Mouse (Mus musculus): ENCODE results near the gene Ttll10.

Ttll10 gene

DNA sequence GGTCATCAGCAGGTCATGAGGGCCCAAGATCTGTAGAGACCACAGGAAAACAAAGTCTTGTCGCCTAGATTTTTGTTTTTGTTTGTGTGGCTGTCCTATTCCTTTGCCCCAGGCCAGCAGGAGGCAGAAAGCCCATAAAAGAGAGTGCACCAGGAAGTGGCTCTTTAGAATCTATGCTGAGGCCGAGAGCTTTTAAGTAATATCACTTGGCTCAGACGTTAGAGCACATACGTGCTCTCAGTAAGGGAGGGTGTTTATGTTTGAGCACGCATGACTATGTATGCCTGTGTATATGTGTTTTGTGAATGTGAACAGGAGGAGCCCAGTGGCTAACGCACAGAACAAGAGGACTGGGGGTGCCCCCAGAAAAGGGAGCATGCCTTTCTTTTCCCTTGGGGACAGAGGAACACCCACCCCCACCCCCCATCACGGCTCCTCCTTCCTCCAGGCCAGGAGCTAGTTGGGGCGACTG lies 17.7 kb upstream of the Ttll10 start:
- POLR2A ChIA-PET: interaction anchor here (0.6 to 2.7 kb wide), 17 partner anchors 9 to 359 kb away, joined by 3 to 19 read pairs (median 5); partner anchors contain the start of genes 9430015G10Rik (in 2 of the 4), Cptp (in 1 of the 4), Ints11 (in 1 of the 4) and Ttll10 (in 1 of the 4)
- CTCF ChIA-PET: interaction anchor here in 3 of 4 experiments (0.6 to 1.4 kb wide), 12 partner anchors 9 to 238 kb away, joined by 3 to 7 read pairs (median 3); partner anchors contain the start of genes Ttll10 (in 3 of the 3) and C1qtnf12 (in 1 of the 3)

DNA sequence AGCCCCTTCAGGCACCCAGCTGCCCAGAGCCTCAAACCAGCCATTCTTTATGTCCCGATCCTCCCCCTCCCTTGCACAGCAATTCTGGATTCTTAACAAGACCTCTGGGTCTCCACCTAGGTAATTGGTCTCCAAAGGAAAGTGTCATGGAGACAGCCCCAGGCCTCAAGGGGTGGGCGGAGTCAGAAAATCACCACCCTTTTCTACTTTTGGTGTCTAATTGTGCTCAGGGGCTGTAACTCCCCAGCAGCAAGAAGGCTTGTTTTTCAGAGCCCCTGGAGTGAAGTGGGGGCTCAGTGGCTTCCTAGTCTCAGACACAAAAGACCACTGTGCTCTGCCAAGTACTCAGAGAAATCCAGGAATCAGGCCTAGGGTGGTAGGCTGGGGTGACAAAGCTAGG lies 11.5 kb upstream of the Ttll10 start:
- ChIA-PET CTCF (interaction anchor here in 2 of 4 experiments (1.0 to 1.2 kb wide), 4 partner anchors 28 to 111 kb away, joined by 3 to 6 read pairs (median 3); no protein-coding TSS in a partner anchor), POLR2A (interaction anchor here (0.8 to 2.1 kb wide), 13 partner anchors 11 to 163 kb away, joined by 3 to 16 read pairs (median 4); partner anchors contain the start of genes Ttll10 (in 4 of the 4) and 9430015G10Rik (in 2 of the 4))

GRCm38 (mm10) chr4:156070276-156070675 lies 11.1 kb upstream of the Ttll10 start:
- CTCF ChIA-PET: interaction anchor here in 2 of 4 experiments (0.6 to 1.2 kb wide), 5 partner anchors 11 to 111 kb away, joined by 3 to 6 read pairs (median 3); no protein-coding TSS in a partner anchor
- POLR2A ChIA-PET: interaction anchor here (0.8 to 2.1 kb wide), 14 partner anchors 11 to 165 kb away, joined by 3 to 16 read pairs (median 4); partner anchors contain the start of genes Ttll10 (in 4 of the 4), 9430015G10Rik (in 1 of the 4), C1qtnf12 (in 1 of the 4) and Noc2l (in 1 of the 4)

DNA sequence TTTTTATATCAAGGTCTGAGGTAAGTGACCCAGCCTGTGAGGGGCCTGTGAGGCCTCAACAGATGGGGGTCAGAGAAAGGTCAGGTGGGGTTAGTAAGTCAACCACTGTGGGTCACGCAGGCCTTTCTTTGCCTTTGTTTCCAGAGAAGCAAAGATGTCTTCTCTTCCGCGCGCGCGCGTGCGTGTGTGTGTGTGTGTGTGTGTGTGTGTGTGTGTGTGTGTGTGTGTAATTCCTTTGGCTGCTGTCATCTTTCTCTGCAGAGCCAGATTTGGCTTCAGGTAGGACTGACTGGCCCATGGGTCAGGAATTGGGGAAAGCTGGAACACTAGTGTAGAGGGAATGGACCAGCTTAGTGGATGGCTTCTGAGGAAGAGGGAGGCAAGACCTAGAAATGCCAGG lies 10.5 kb upstream of the Ttll10 start:
- ChIA-PET CTCF (interaction anchor here in 2 of 4 experiments (0.6 to 1.2 kb wide), 4 partner anchors 11 to 36 kb away, joined by 3 to 6 read pairs (median 4); no protein-coding TSS in a partner anchor), POLR2A (interaction anchor here in 3 of 4 experiments (1.0 to 2.1 kb wide), 11 partner anchors 10 to 166 kb away, joined by 3 to 16 read pairs (median 4); partner anchors contain the start of genes Ttll10 (in 3 of the 3), 9430015G10Rik (in 1 of the 3), C1qtnf12 (in 1 of the 3) and Noc2l (in 1 of the 3))

- CTCF ChIA-PET: interaction anchor here (0.6 to 2.0 kb wide), 7 partner anchors 9 to 222 kb away, joined by 3 to 8 read pairs (median 3); no protein-coding TSS in a partner anchor
- POLR2A ChIA-PET: interaction anchor here (0.5 to 2.6 kb wide), 19 partner anchors 8 to 170 kb away, joined by 3 to 14 read pairs (median 4); partner anchors contain the start of genes 9430015G10Rik (in 2 of the 4), Ttll10 (in 2 of the 4), AW011738 (in 1 of the 4) and C1qtnf12 (in 1 of the 4)
These were observed 8.2 kb upstream of the Ttll10 start for GRCm38 (mm10) chr4:156067256-156067949.

GRCm38 (mm10) chr4:156065156-156065894 lies 6.1 kb upstream of the Ttll10 start:
- ChIA-PET CTCF (interaction anchor here in 2 of 4 experiments (0.5 to 1.2 kb wide), 2 partner anchors 12 to 31 kb away, joined by 3 to 6 read pairs; no protein-coding TSS in a partner anchor), POLR2A (interaction anchor here in 2 of 4 experiments (0.7 to 2.1 kb wide), 3 partner anchors 12 to 170 kb away, joined by 3 to 6 read pairs (median 3); partner anchors contain the start of genes Noc2l (in 1 of the 2) and Plekhn1 (in 1 of the 2))

- ChIA-PET POLR2A (interaction anchor here in 2 of 4 experiments (1.0 to 2.1 kb wide), 4 partner anchors 33 to 171 kb away, joined by 3 to 6 read pairs (median 4); partner anchors contain the start of genes 9430015G10Rik (in 1 of the 2), Noc2l (in 1 of the 2) and Plekhn1 (in 1 of the 2)), CTCF (interaction anchor here in 1 of 4 experiments (1.2 kb wide), 1 partner anchor 31 kb away, joined by 6 read pairs; no protein-coding TSS in a partner anchor)
These were observed 5.3 kb upstream of the Ttll10 start for GRCm38 (mm10) chr4:156064510-156064897.

DNA sequence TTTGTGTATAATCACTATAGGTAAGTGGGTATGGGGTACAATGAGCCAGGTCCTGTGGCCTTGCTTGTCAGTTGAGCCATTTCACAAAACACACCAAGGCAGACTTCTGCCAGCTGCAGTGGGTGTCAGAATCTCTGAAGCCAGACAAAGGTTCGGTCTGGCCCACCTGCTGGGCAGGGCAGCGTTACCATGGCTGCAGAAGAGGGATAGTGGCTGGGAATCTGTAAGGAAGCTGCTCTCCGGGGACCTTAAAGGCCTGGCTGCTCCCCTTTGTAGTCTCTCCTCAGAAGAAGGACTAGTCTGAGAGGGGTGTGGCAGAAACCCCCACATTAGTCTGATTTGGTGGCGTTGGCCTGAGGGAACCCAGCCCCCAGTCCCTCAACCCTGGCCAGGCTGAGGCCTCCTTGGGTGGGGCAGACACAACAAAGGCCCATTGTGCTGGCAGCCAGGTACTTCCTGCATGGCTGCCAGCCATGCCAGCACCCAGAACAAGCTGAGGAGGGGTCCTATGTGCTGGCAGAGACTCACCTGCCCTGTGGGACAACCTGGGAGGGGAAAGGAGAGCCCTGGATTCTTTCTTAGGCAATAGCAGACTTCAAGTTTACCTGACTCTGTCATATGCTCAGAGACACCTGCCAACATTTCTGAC lies 4.8 kb upstream of the Ttll10 start:
- POLR2A ChIA-PET: interaction anchor here in 3 of 4 experiments (0.6 to 2.1 kb wide), 5 partner anchors 13 to 172 kb away, joined by 3 to 6 read pairs (median 5); partner anchors contain the start of genes 9430015G10Rik (in 1 of the 3), Noc2l (in 1 of the 3) and Plekhn1 (in 1 of the 3)
- CTCF ChIA-PET: interaction anchor here in 1 of 4 experiments (1.2 kb wide), 1 partner anchor 30 kb away, joined by 6 read pairs; no protein-coding TSS in a partner anchor

DNA sequence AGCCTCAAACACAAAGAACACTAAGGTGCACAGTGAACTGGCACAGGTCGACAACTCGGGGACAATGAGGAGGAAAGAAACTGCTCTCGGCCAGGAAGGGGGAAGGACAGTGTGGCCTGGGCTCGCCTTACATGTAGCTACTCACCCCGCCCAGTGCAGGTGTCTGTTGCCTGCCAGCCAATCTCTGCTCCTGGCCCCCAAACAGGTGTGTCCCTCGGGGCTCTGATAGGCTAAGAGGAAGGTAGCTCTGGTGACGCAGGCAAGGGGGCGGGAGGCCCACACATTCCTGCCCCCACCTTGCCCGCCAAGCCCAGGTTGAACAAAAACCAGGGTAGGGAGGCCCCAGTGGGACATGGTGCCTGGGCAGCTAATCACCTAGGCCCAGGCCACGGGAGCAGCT lies 499 bp upstream of the Ttll10 start:
- POLR2A ChIA-PET: interaction anchor here (0.5 to 3.3 kb wide), 45 partner anchors 8 to 603 kb away, joined by 3 to 30 read pairs (median 4); partner anchors contain the start of genes 9430015G10Rik (in 2 of the 4), B3galt6 (in 1 of the 4), Mxra8 (in 1 of the 4) and Sdf4 (in 1 of the 4)

DNA sequence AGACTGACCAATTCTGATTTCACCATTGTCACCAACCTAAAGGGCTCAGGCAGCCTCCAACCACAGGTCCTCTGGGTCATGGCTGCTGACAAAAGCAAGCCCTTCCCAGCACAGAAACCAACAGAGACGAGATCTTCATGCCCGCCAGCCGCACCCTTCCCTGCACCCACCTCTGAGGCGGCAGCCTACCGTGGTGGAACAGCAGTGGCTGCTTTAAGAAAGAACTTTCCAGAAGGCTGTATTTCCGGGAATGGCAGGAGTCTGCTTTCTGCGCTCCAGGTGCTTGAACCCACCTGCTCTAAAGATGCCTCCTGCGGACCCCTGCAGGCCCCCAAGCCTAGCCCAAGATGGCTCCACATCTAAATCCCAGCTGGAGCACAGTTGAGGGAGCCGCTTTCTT lies 388 bp downstream of the Ttll10 start:
- CTCF ChIA-PET: interaction anchor here in 2 of 4 experiments (1.0 to 1.8 kb wide), 7 partner anchors 19 to 225 kb away, joined by 3 to 10 read pairs (median 5); no protein-coding TSS in a partner anchor
- POLR2A ChIA-PET: interaction anchor here (0.9 to 3.3 kb wide), 27 partner anchors 9 to 219 kb away, joined by 3 to 30 read pairs (median 5); partner anchors contain the start of genes 9430015G10Rik (in 2 of the 4), B3galt6 (in 1 of the 4), Mxra8 (in 1 of the 4) and Sdf4 (in 1 of the 4)

More for the DNA sequence above, 499 bp upstream of the Ttll10 start:
- CTCF ChIA-PET: interaction anchor here in 3 of 4 experiments (0.6 to 1.8 kb wide), 11 partner anchors 18 to 226 kb away, joined by 3 to 10 read pairs (median 5); partner anchors contain the start of gene 9430015G10Rik (in 1 of the 3)

DNA sequence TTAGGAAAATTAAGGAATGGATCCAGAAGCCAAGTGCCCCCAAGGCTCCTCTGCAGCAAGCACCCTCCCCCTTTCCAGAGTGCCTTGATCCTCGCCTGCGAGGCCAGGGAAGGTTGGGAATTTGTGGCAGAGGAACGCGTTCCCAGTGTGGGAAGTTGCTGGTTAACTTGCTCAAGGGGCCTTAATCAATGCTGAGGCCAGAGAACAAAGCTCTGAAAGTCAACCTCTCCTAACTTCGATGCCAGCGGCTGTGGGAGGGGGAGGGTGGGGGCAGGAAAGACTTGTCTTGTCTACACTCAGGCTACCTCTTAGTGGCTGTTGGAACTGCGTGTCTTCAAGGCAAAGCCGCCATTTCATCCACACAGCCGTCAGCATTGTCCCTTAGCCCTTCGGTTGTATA lies 1.5 kb downstream of the Ttll10 start:
- ChIA-PET POLR2A (interaction anchor here in 3 of 4 experiments (0.6 to 3.3 kb wide), 6 partner anchors 9 to 66 kb away, joined by 3 to 30 read pairs (median 4); no protein-coding TSS in a partner anchor), CTCF (no interaction called here)

- POLR2A ChIA-PET: no interaction called here
These were observed 4.0 kb downstream of the Ttll10 start for GRCm38 (mm10) chr4:156055173-156055572.

DNA sequence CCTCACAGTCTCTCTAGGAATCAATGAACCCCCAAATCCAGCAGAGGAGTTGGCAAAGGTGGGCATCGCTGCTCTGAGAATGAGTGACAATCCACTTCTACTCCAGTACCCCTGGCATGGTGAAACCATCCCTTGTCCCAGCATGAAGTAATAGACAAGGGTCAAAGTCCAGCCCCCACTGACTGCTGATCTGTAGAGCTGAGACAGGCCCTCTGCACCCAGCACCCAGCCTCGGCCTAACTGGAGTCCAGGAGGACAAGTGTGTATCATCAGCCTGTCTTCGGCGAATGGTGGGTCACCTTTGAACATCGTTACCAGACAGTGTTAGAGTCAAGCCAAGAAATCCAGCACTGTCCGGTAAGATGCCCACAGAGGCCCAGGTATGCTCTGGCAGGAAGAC lies 4.6 kb downstream of the Ttll10 start:
- ChIA-PET CTCF (no interaction called here), POLR2A (no interaction called here)

More at GRCm38 (mm10) chr4:156055173-156055572, 4.0 kb downstream of the Ttll10 start:
- CTCF ChIA-PET: no interaction called here

DNA sequence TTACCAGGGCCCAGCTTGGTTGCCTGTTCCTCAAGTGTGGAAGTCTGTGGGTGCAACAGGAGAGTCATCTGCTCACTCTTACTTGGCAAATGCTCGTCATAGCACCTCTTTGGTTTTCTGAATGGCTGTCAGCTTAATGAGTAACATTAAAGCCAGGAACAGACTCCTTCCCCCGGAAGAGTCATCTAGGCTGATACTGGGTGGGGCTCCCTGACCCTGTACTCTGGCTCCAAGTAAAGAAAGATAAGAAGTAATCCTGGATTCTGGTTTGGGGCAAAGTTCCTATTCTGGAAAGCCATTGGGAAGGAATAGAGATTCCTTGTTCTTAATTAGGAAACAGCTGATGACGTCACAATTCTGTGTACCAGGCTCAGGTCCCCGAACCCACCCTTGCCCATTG lies 5.1 kb downstream of the Ttll10 start:
- CTCF ChIA-PET: interaction anchor here in 1 of 4 experiments (1.2 kb wide), 1 partner anchor 8 kb away, joined by 3 read pairs; no protein-coding TSS in a partner anchor
- POLR2A ChIA-PET: interaction anchor here in 1 of 4 experiments (1.1 kb wide), 1 partner anchor 18 kb away, joined by 4 read pairs; no protein-coding TSS in a partner anchor

- ChIA-PET POLR2A (interaction anchor here in 2 of 4 experiments (0.7 to 1.8 kb wide), 3 partner anchors 17 to 27 kb away, joined by 4 to 5 read pairs (median 4); no protein-coding TSS in a partner anchor), CTCF (interaction anchor here in 1 of 4 experiments (1.2 kb wide), 1 partner anchor 9 kb away, joined by 3 read pairs; no protein-coding TSS in a partner anchor)
These were observed 6.1 kb downstream of the Ttll10 start for GRCm38 (mm10) chr4:156053113-156053512.

GRCm38 (mm10) chr4:156050391-156050980 lies 8.7 kb downstream of the Ttll10 start:
- ChIA-PET CTCF (interaction anchor here in 2 of 4 experiments (0.8 to 1.4 kb wide), 2 partner anchors 17 to 27 kb away, joined by 3 to 4 read pairs (median 3); no protein-coding TSS in a partner anchor), POLR2A (interaction anchor here in 2 of 4 experiments (0.6 to 2.5 kb wide), 9 partner anchors 9 to 59 kb away, joined by 3 to 11 read pairs (median 3); partner anchors contain the start of genes Ttll10 (in 2 of the 2) and 9430015G10Rik (in 1 of the 2))
